Mouse (Mus musculus) left cerebral cortex, adult 2 months (tissue): ENCODE data around the gene Slco3a1. TPM values are rescaled to one million over a fixed set of nuclear protein-coding genes. Genes with fewer than 3 reads are reported as not detected.

Source experiments
- DNase-seq, 2 experiments: peaks; one replicate each; pipeline ENCODE4 v3.0.0; 2021 to 2022; ENCODE audit warnings: low spot score in 2 of 2, mixed read lengths in 1 of 2; ENCODE audit errors: extremely low spot score in 1 of 2
- H3K27ac ChIP-seq: fragments of 200-600 bp; 2 replicates; pipeline ENCODE4 v1.8.1; 2022
- H3K4me3 ChIP-seq: fragments of 200-600 bp; 2 replicates; pipeline ENCODE4 v1.8.1; 2022
- CTCF ChIP-seq: fragments of 200-600 bp; IDR thresholded peaks from 2 replicates; pipeline ENCODE4 v1.8.1; 2022; ENCODE audit warnings: antibody characterized with exemption, mild to moderate bottlenecking, moderate library complexity
- intact Hi-C: fragments of 180-260 bp; cut with DNase I; formaldehyde crosslinking; loops from one replicate; pipeline ENCODE4 v1.15.1; 2025
- total RNA-seq, 2 experiments: library from RNA; stranded (reverse); gene quantifications; 2 replicates each; pipeline ENCODE4 v1.2.3; 2021

Slco3a1 gene
- total RNA-seq, 2 experiments from 2014 or later, result 54.9 to 56.8 TPM

GRCm38 (mm10) chr7:74447781-74448180 is 106.8 kb downstream of the Slco3a1 start:
- no peak for DNase-seq
- Histone ChIP-seq H3K27ac (no peak overlapping the region), H3K4me3 (no peak overlapping the region)
- intact Hi-C loops, result no loop called here
- TF ChIP-seq CTCF, result no peak

GRCm38 (mm10) chr7:74445148-74445547 is 109.4 kb downstream of the Slco3a1 start:
- no peak overlapping the region for H3K4me3 ChIP-seq
- H3K27ac ChIP-seq, result no peak overlapping the region
- DNase-seq, result no peak
- no peak for TF ChIP-seq CTCF
- intact Hi-C loops, result no loop called here

GRCm38 (mm10) chr7:74442380-74442779 is 112.2 kb downstream of the Slco3a1 start:
- intact Hi-C loops, result no loop called here

GRCm38 (mm10) chr7:74437534-74437933 is 117.0 kb downstream of the Slco3a1 start:
- Histone ChIP-seq H3K4me3 (no peak overlapping the region), H3K27ac (no peak overlapping the region)
- no peak for DNase-seq
- no peak for TF ChIP-seq CTCF
- intact Hi-C loops, result no loop called here

More at GRCm38 (mm10) chr7:74442380-74442779, 112.2 kb downstream of the Slco3a1 start:
- H3K27ac ChIP-seq, result no peak overlapping the region
- H3K4me3 ChIP-seq, result no peak overlapping the region
- no peak for DNase-seq
- no peak for TF ChIP-seq CTCF

- no peak overlapping the region for H3K4me3 ChIP-seq
- no peak for DNase-seq
- TF ChIP-seq CTCF, result no peak
- intact Hi-C loops, result no loop called here
- H3K27ac ChIP-seq, result no peak overlapping the region
These were observed 117.9 kb downstream of the Slco3a1 start for GRCm38 (mm10) chr7:74436642-74437041.

- DNase-seq, result no peak
- H3K27ac ChIP-seq, result no peak overlapping the region
- H3K4me3 ChIP-seq, result no peak overlapping the region
- intact Hi-C loops, result no loop called here
- TF ChIP-seq CTCF, result no peak
These were observed 121.6 kb downstream of the Slco3a1 start for GRCm38 (mm10) chr7:74432950-74433349.

- H3K27ac ChIP-seq, result no peak overlapping the region
- DNase-seq, result no peak
- no peak overlapping the region for H3K4me3 ChIP-seq
- no peak for TF ChIP-seq CTCF
- intact Hi-C loops, result no loop called here
These were observed 125.3 kb downstream of the Slco3a1 start for GRCm38 (mm10) chr7:74429252-74429651.

GRCm38 (mm10) chr7:74427135-74427534 is 127.4 kb downstream of the Slco3a1 start:
- intact Hi-C loops, result no loop called here
- Histone ChIP-seq H3K27ac (no peak overlapping the region), H3K4me3 (no peak overlapping the region)
- no peak for DNase-seq
- no peak for TF ChIP-seq CTCF

- intact Hi-C loops, result no loop called here
- no peak overlapping the region for H3K4me3 ChIP-seq
- no peak for TF ChIP-seq CTCF
- DNase-seq, result no peak
- no peak overlapping the region for H3K27ac ChIP-seq
These were observed 128.6 kb downstream of the Slco3a1 start for GRCm38 (mm10) chr7:74425941-74426340.

- peak; percentile 47 for TF ChIP-seq CTCF
- DNase-seq, result no peak
- no peak overlapping the region for H3K27ac ChIP-seq
- intact Hi-C loops, result no loop called here
- H3K4me3 ChIP-seq, result no peak overlapping the region
These were observed 130.4 kb downstream of the Slco3a1 start for GRCm38 (mm10) chr7:74423928-74424850.

- no peak for DNase-seq
- Histone ChIP-seq H3K27ac (no peak overlapping the region), H3K4me3 (no peak overlapping the region)
- intact Hi-C loops, result no loop called here
- no peak for TF ChIP-seq CTCF
These were observed 131.3 kb downstream of the Slco3a1 start for GRCm38 (mm10) chr7:74423316-74423715.

GRCm38 (mm10) chr7:74422731-74423130 is 131.8 kb downstream of the Slco3a1 start:
- TF ChIP-seq CTCF, result no peak
- Histone ChIP-seq H3K27ac (no peak overlapping the region), H3K4me3 (no peak overlapping the region)
- no peak for DNase-seq
- intact Hi-C loops, result no loop called here

GRCm38 (mm10) chr7:74422002-74422401 is 132.6 kb downstream of the Slco3a1 start:
- intact Hi-C loops, result no loop called here
- no peak overlapping the region for H3K4me3 ChIP-seq
- DNase-seq, result peak in 1 of 2 experiments; percentile 34
- TF ChIP-seq CTCF, result no peak
- no peak overlapping the region for H3K27ac ChIP-seq
